Mouse (Mus musculus) midbrain, embryonic 16.5 days (tissue): ENCODE measurements at regions not wholly inside any gene's neighbourhood (a gene's known extent, or its start where the extent isn't known, plus 50 kb on each side); places are given as distances from the start of the nearest gene placed in this dataset.
A peak's percentile ranks its signal among the peaks of the same experiment; 100 is the strongest.
"Not testable (repeated sequence)": the region's sequence is repeated elsewhere in the genome, so short reads cannot be mapped to it uniquely, and the experiment has no call there.

ENCODE experiments used
- ATAC-seq: fragments of 200-750 bp; cut with Nextera tagmentation; 2 replicates; pipeline ENCODE4 v1.8.0; 2017; ENCODE audit warnings: moderate TSS enrichment
- H3K27ac ChIP-seq: fragments of 300-500 bp; sonication (generic); 2 replicates; pipeline ENCODE4 v1.5.1; 2014; ENCODE audit warnings: mild to moderate bottlenecking, low read length, mixed read lengths
- H3K27me3 ChIP-seq: fragments of 300-500 bp; sonication (generic); 2 replicates; pipeline ENCODE4 v1.6.1; 2014; ENCODE audit warnings: low read depth, low read length, mixed read lengths; ENCODE audit not compliant: control insufficient read depth, insufficient read depth
- H3K36me3 ChIP-seq: fragments of 300-500 bp; sonication (generic); 2 replicates; pipeline ENCODE4 v1.6.1; 2014; ENCODE audit warnings: mild to moderate bottlenecking, low read length, moderate library complexity, mixed read lengths; ENCODE audit not compliant: control insufficient read depth, insufficient read depth
- H3K4me1 ChIP-seq: fragments of 300-500 bp; sonication (generic); 2 replicates; pipeline ENCODE4 v1.6.1; 2014; ENCODE audit warnings: mild to moderate bottlenecking, low read length, mixed read lengths; ENCODE audit not compliant: control insufficient read depth, insufficient read depth
- H3K4me2 ChIP-seq: fragments of 300-500 bp; sonication (generic); 2 replicates; pipeline ENCODE4 v1.6.1; 2014; ENCODE audit warnings: mild to moderate bottlenecking, low read length, mixed read lengths
- H3K4me3 ChIP-seq: fragments of 300-500 bp; sonication (generic); 2 replicates; pipeline ENCODE4 v1.5.1; 2014; ENCODE audit warnings: low read depth, mild to moderate bottlenecking, low read length, moderate library complexity, mixed read lengths
- H3K9ac ChIP-seq: fragments of 300-500 bp; sonication (generic); 2 replicates; pipeline ENCODE4 v1.6.1; 2014; ENCODE audit warnings: low read depth, low read length, mixed read lengths
- H3K9me3 ChIP-seq: fragments of 300-500 bp; sonication (generic); replicated peaks from 2 replicates; pipeline ENCODE4 v1.6.1; 2014; ENCODE audit warnings: mild to moderate bottlenecking, low read length, mixed read lengths; ENCODE audit not compliant: control insufficient read depth, poor library complexity, severe bottlenecking
- WGBS: fragments of 180-500 bp; shearing (Covaris S2); extraction: QIAGEN DNeasy Blood & Tissue Kit; methylation state at CpG from one replicate; pipeline ENCODE4 v1.1.7; 2014; 5-methylcytosine and 5-hydroxymethylcytosine counted together

DNA sequence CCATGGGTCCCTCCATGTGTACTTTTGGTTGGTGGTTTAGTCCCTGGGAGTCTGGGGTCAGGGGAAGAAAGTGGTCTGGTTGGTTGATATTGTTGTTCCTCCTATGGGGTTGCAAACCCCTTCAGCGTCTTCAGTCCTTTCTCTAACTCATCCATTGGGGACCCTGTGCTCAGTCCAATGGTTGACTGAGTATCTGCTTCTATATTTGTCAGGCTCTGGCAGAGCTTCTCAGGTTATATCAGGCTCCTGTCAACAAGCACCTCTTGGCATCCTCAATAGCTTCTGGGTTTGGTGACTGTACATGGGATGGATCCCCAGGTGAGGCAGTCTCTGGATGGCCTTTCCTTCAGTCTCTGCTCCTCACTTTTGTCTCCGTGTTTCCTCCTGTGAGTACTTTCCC is 170.4 kb upstream of the Ift57 start:
- not testable (repeated sequence) for H3K4me2 ChIP-seq, H3K4me3 ChIP-seq, H3K27me3 ChIP-seq, H3K9ac ChIP-seq, H3K27ac ChIP-seq, H3K9me3 ChIP-seq, H3K4me1 ChIP-seq, ATAC-seq, H3K36me3 ChIP-seq
- WGBS = 84% methylated on average over 2 of the region's 2 CpGs

DNA sequence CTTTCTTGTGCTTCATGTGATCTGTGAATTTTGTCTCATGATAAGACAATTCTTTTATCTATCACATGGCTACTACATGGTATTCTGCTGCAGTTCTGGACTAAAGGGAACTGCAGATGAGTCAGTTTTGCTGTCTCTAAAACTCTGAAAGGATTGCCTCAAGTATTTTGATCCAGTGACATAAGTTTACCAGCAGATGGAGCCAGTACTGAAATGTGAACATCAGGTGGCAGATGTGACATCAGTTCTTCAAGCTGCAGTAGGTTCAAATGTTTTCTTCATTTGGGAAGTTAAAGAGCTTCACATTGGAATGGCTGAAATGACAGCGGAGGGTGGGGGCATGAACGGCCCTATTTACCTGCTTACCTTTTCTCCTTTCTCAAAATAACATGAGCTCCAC is 170.0 kb upstream of the Ift57 start:
- no peak overlapping the region for H3K4me2 ChIP-seq
- no peaks in the 10 kb centered on the region for H3K27me3 ChIP-seq
- 68% methylated on average over 2 of the region's 2 CpGs for WGBS
- no peak for ATAC-seq
- no peaks in the 10 kb centered on the region for H3K9me3 ChIP-seq
- H3K27ac ChIP-seq = no peak overlapping the region
- H3K4me1 ChIP-seq = 0 out of 2 replicates have a peak, but pooled peaks cover 2% of the 10 kb centered on the region
- H3K4me3 ChIP-seq = no peak overlapping the region
- no peak overlapping the region for H3K9ac ChIP-seq
- H3K36me3 ChIP-seq = no peaks in the 10 kb centered on the region

DNA sequence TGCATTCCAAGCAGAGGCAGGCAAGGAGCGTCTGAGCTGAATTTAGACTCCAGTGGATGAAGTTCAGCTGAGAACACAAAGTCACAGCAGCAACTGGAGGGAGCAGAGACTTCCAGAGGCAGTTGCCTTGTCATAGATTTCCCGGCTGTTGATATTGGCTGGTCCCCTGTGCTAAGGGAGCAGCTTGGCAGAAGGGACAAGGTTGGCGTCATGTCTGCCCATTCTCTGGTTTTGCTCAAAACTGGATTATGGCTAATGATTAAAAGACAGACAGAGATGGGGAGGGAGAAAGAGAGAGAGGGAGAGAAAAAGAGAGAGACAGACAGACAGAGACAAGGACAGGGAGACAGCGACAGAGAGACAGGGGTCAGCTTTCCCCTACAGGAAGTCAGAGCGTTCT is 169.0 kb upstream of the Ift57 start:
- Histone ChIP-seq H3K27ac (no peak overlapping the region), H3K4me1 (0 out of 2 replicates have a peak, but pooled peaks cover 2% of the 10 kb centered on the region)
- 95% methylated on average over 5 of the region's 5 CpGs for WGBS

DNA sequence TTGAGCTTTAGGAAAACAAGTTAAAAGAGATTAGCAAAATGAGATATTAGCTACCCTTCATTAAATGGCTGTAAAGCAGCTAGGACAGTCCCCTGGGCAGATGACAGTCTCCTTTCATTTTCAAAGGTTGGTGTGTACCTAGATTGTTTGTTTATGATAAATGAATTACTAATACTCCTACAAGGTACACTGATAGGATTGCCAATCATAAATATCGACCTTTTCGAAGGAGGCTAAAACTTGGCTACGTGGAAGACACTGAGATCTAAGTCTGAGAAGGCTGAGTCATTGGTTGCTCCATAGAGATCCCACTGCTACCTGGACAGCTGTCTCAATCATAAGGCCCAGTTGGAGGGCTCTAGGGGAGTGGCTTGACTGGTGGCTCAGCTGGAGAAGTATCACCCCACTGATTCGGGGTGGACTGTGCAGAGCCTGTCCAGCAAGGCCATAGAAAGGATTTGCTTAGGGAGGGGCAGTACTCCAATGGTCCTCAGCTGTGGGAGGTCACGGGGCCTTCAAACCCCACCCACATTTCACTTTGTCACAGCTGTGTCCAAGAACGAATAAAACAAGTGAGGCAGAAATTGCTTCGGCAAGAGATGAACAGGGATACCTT is 166.9 kb upstream of the Ift57 start:
- WGBS = 73% methylated on average over 7 of the region's 7 CpGs
- no peak for ATAC-seq

More for the DNA sequence above, 169.0 kb upstream of the Ift57 start:
- ATAC-seq = no peak
- Histone ChIP-seq H3K36me3 (no peaks in the 10 kb centered on the region), H3K9me3 (no peaks in the 10 kb centered on the region), H3K4me3 (no peak overlapping the region), H3K27me3 (no peaks in the 10 kb centered on the region), H3K9ac (no peak overlapping the region), H3K4me2 (no peak overlapping the region)

DNA sequence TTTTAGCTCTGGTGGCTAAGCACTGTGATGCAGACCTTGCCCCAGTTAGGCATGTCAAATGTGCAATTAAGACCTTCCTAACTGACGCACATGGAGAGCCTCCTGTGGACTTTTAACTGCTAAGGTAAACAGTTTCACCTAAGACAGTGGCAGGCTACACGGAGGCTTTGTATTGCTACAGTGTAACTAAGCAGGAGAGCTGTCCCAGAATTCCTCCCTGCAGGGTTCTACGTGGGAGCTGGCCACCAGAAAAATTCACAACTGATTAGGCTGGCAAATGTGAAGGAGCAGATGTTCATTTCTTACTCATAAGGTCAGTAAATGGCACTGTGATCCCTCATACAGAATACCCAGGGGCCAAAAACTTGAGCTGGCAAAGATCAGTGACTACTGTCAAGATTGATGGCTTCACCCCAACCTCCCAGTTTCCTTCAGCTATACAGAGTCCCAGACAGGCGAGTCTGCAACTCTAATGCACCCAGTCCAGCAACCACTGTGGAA is 165.5 kb upstream of the Ift57 start:
- H3K4me2 ChIP-seq = no peak overlapping the region
- H3K9ac ChIP-seq = no peak overlapping the region
- no peak overlapping the region for H3K4me3 ChIP-seq
- ATAC-seq = no peak
- H3K36me3 ChIP-seq = no peaks in the 10 kb centered on the region
- 0 out of 2 replicates have a peak, but pooled peaks cover 2% of the 10 kb centered on the region for H3K4me1 ChIP-seq
- H3K27me3 ChIP-seq = no peaks in the 10 kb centered on the region
- no peaks in the 10 kb centered on the region for H3K9me3 ChIP-seq
- 51% methylated on average over 4 of the region's 4 CpGs for WGBS
- no peak overlapping the region for H3K27ac ChIP-seq

More for the DNA sequence above, 166.9 kb upstream of the Ift57 start:
- H3K27ac ChIP-seq = no peak overlapping the region
- H3K4me2 ChIP-seq = no peak overlapping the region
- H3K9me3 ChIP-seq = no peaks in the 10 kb centered on the region
- no peaks in the 10 kb centered on the region for H3K27me3 ChIP-seq
- no peak overlapping the region for H3K4me3 ChIP-seq
- 0 out of 2 replicates have a peak, but pooled peaks cover 2% of the 10 kb centered on the region for H3K4me1 ChIP-seq
- no peaks in the 10 kb centered on the region for H3K36me3 ChIP-seq
- no peak overlapping the region for H3K9ac ChIP-seq

DNA sequence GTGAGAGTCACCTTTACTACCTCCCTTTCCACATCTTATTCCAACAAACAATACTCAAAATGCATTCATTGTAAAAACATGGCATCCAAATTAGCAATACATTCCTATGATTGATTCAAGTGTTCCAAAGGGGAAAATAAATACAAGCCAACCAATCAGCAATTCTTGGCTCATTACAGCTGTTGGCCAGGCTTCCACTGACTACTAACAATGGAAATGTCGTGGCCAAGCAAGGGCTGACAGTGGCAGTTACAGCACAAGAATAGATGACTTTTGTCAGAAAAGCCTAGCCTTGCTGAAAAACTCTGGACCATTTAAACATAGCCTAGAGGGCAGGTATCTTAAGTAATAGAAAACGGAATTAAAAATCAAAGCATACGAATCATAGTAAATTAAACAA is 148.8 kb upstream of the Ift57 start:
- no peaks in the 10 kb centered on the region for H3K9me3 ChIP-seq
- H3K27ac ChIP-seq = no peak overlapping the region
- no peaks in the 10 kb centered on the region for H3K36me3 ChIP-seq
- no peaks in the 10 kb centered on the region for H3K4me1 ChIP-seq
- no peak overlapping the region for H3K9ac ChIP-seq
- ATAC-seq = no peak
- no peak overlapping the region for H3K4me3 ChIP-seq
- WGBS = 58% methylated on average over 3 of the region's 3 CpGs
- no peaks in the 10 kb centered on the region for H3K27me3 ChIP-seq
- H3K4me2 ChIP-seq = no peak overlapping the region

DNA sequence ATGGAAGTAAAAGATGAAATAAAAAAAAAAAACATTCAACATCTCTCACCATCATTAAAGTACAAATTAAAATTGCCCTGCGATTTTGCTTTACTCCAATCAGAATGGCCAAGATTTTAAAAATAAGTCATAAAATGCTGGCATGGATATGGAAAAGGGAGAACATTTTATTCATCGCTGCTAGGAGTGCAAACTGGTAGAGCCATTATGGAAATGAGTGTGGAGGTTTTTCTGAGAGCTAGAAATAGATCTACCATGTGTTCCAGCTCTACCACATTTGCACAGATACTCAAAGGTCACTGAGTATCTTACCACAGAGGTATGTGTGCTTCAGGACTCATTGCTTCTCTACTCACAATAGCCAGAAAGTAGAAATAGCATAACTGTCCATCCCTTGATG is 129.0 kb upstream of the Ift57 start:
- ATAC-seq = no peak
- no peaks in the 10 kb centered on the region for H3K9me3 ChIP-seq
- no peak overlapping the region for H3K9ac ChIP-seq
- H3K27me3 ChIP-seq = no peaks in the 10 kb centered on the region
- 96% methylated on average over 2 of the region's 2 CpGs for WGBS
- H3K36me3 ChIP-seq = no peaks in the 10 kb centered on the region
- H3K4me3 ChIP-seq = no peak overlapping the region
- H3K4me2 ChIP-seq = no peak overlapping the region
- no peak overlapping the region for H3K27ac ChIP-seq
- peaks cover 8% of the 10 kb centered on the region for H3K4me1 ChIP-seq

DNA sequence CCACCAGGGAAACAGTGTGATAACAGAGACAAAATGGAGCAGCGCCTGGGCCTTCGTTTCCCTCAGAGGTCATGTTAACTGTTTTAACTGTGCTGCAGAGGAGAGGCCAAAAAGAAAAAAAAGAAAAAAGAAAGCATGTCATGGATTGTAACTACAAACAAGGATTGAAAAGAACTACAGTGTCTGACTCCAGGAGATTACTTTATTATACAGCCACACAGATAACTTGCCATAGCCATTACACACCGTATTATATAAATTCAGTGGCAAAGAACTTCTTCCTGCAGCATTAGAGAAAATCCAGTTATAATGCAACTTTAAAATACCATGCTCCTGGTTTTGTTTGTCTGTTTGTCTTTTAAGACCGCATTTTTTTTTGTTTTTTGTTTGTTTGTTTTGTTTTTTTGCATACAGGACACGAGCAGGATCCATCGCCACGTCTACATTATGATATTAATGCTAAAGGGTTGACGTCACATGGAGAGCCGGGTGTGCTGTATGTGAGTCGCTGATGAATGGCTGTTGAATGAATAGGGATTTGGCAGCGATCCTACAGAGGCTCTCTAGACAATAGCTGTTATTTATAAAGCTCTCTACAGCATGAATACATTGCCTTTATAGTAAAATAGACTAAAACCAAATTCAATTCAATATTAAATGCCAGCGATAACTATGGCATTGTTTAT is 126.4 kb upstream of the Ift57 start:
- peak; percentile 77 for ATAC-seq
- no peak overlapping the region for H3K4me3 ChIP-seq
- 23% methylated on average over 12 of the region's 12 CpGs for WGBS
- peak overlapping the region; percentile 34 for H3K4me2 ChIP-seq
- no peaks in the 10 kb centered on the region for H3K27me3 ChIP-seq
- no peaks in the 10 kb centered on the region for H3K36me3 ChIP-seq
- peaks cover 8% of the 10 kb centered on the region for H3K4me1 ChIP-seq
- H3K9ac ChIP-seq = no peak overlapping the region
- no peak overlapping the region for H3K27ac ChIP-seq
- H3K9me3 ChIP-seq = no peaks in the 10 kb centered on the region

DNA sequence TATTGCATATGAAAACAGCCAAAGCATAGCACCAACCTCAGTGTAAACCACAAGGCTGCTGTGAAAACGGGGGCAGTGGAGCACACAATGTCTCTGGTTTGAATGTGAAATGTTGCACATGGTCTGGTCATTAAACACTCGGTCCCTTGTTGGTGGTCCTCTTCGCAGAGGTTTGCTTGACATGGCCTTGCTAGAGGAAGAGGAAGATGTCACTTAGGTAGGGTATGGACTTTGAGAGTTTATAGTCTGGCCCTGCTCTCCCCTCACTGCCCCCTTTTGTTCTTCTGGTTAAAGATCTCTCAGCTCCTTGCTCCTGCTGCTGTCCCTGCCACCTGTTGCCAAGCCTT is 125.9 kb upstream of the Ift57 start:
- no peak overlapping the region for H3K27ac ChIP-seq
- WGBS = 27% methylated on average over 3 of the region's 3 CpGs
- ATAC-seq = peak; percentile 28; the same call in 1 of the 2 replicates

More for the DNA sequence above, 125.9 kb upstream of the Ift57 start:
- no peak overlapping the region for H3K9ac ChIP-seq
- H3K27me3 ChIP-seq = no peaks in the 10 kb centered on the region
- H3K4me3 ChIP-seq = no peak overlapping the region
- H3K36me3 ChIP-seq = no peaks in the 10 kb centered on the region
- H3K4me2 ChIP-seq = peak overlapping the region; percentile 34
- H3K4me1 ChIP-seq = peaks cover 8% of the 10 kb centered on the region
- H3K9me3 ChIP-seq = no peaks in the 10 kb centered on the region
